Mouse (Mus musculus) liver, adult (tissue): ENCODE data around the gene Tcf12.

Source experiments
- GATA4 ChIP-seq: IDR thresholded peaks from 2 replicates; pipeline ENCODE4 v1.6.1; 2014; ENCODE audit warnings: mild to moderate bottlenecking, low read length; ENCODE audit not compliant: insufficient replicate concordance

The Tcf12 gene

DNA sequence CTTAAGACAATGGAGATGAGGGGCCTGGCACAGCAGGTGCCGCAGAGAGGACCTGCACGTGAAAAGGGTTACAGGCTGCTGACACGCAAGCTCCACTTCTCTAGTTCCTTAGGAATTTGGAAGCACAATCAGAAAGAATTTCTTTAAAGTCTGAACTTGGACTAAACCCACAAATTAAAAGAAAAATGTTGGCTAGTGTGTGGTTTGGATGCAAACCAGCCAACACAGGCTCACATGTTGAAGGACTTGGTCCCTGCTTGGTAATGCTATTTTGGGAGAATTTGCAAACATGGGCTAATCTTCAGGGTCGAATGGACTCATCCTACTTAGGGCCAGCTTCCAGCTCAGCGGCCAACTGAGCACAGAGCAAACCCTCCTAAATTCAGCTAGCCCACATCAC lies 313.5 kb downstream of the Tcf12 start:
- TF ChIP-seq GATA4, result no peak
